Mouse (Mus musculus) embryonic facial prominence, embryonic 12.5 days (tissue): ENCODE data around the gene Ifne. TPM values are rescaled to one million over a fixed set of nuclear protein-coding genes. Genes with fewer than 3 reads are reported as not detected.
A peak's percentile ranks its signal among the peaks of the same experiment; 100 is the strongest.

ENCODE experiments used
- microRNA counts: library from miRNA; unstranded; fragments of <30 nt; microRNA quantifications from one replicate; lab custom pipeline; 2017
- microRNA-seq: library from miRNA; unstranded; fragments of <30 nt; microRNA quantifications from one replicate; pipeline ENCODE4, GENCODE M21; 2017
- polyA plus RNA-seq: library from polyadenylated mRNA; unstranded; fragments of >200 nt; fragmentation: Nextera tagmentation; extraction: Ambion mirVana; gene quantifications from 2 replicates; pipeline ENCODE4 v1.2.1, GENCODE M21; 2016

Gene Ifne
- polyA plus RNA-seq, 1 experiment from 2014 or later, result not detected

MicroRNA genes within 50 kb of the gene (microRNA counts, 519-probe panel; counts per million panel counts)
- microRNA mmu-miR-31 (lab: Ali Mortazavi, UCI), result 1,034 counts per million, percentile 65 among the panel's probes with 10 or more counts

Small RNA genes lying within 50 kb of the gene (microRNA-seq; reads per million reads assigned to microRNA genes)
- 210 reads per million, percentile 62 among the genes with 10 or more reads in this experiment for gene Mir31

Other genes starting within 250 kb of the Ifne start
- gene C87499, start 245.8 kb downstream of the Ifne start, polyA plus RNA-seq, result not detected in 2 replicates
- gene Ifna13, start 235.7 kb downstream of the Ifne start, polyA plus RNA-seq, result not detected in 2 replicates
- gene Ifna16, start 203.3 kb downstream of the Ifne start, polyA plus RNA-seq, result not detected in 2 replicates
- gene Ifna2, start 196.3 kb downstream of the Ifne start, polyA plus RNA-seq, result not detected in 2 replicates
- not detected in 2 replicates for gene Ifnab, start 188.8 kb downstream of the Ifne start, polyA plus RNA-seq
- 1.5 and 1.8 TPM in 2 replicates for gene Gm26566, start 158.4 kb downstream of the Ifne start, polyA plus RNA-seq
- gene Klhl9, start 157.7 kb downstream of the Ifne start, polyA plus RNA-seq, result 130 and 143 TPM in 2 replicates
- not detected in 2 replicates for gene Gm13271, start 125.3 kb downstream of the Ifne start, polyA plus RNA-seq
- 0.32 and 0.41 TPM in 2 replicates for gene Gm13283, start 120.1 kb downstream of the Ifne start, polyA plus RNA-seq
- 0.37 TPM in 1 of 2 replicates, not detected in the other for gene Gm13290, start 106.4 kb downstream of the Ifne start, polyA plus RNA-seq
- not detected in 2 replicates for gene Gm13289, start 103.3 kb downstream of the Ifne start, polyA plus RNA-seq
- gene Gm13272, start 100.4 kb downstream of the Ifne start, polyA plus RNA-seq, result not detected in 2 replicates
- gene Ifnz, start 98.1 kb downstream of the Ifne start, polyA plus RNA-seq, result 0.20 and 0.32 TPM in 2 replicates
- not detected in 2 replicates for gene Gm13276, start 94.5 kb downstream of the Ifne start, polyA plus RNA-seq
- gene Gm13277, start 91.6 kb downstream of the Ifne start, polyA plus RNA-seq, result not detected in 2 replicates
- not detected in 2 replicates for gene Gm13278, start 88.7 kb downstream of the Ifne start, polyA plus RNA-seq
- gene Gm13275, start 85.7 kb downstream of the Ifne start, polyA plus RNA-seq, result not detected in 2 replicates
- not detected in 2 replicates for gene Gm13279, start 82.8 kb downstream of the Ifne start, polyA plus RNA-seq
- gene Gm13285, start 80.5 kb downstream of the Ifne start, polyA plus RNA-seq, result 1.0 and 1.5 TPM in 2 replicates
- not detected in 2 replicates for gene Gm13287, start 76.9 kb downstream of the Ifne start, polyA plus RNA-seq
- 0.15 TPM in 1 of 2 replicates, not detected in the other for gene Gm13288, start 74.7 kb downstream of the Ifne start, polyA plus RNA-seq
- not detected in 2 replicates for gene Ifna7, start 64.0 kb downstream of the Ifne start, polyA plus RNA-seq
- not detected in 2 replicates for gene Ifna11, start 60.2 kb downstream of the Ifne start, polyA plus RNA-seq
- not detected in 2 replicates for gene Ifna6, start 52.8 kb downstream of the Ifne start, polyA plus RNA-seq
- not detected in 2 replicates for gene Ifna5, start 44.7 kb downstream of the Ifne start, polyA plus RNA-seq
- not detected in 2 replicates for gene Ifna4, start 38.3 kb downstream of the Ifne start, polyA plus RNA-seq
- gene Ifna1, start 30.1 kb downstream of the Ifne start, polyA plus RNA-seq, result not detected in 2 replicates